Mouse (Mus musculus) heart, adult 2 months (tissue): ENCODE measurements around the gene Slc35g3. TPM values are rescaled to one million over a fixed set of nuclear protein-coding genes. Genes with fewer than 3 reads are reported as not detected.

Experiments used
- DNase-seq, 2 experiments: peaks; one replicate each; pipeline ENCODE4 v3.0.0; 2021
- H3K27ac ChIP-seq: fragments of 200-600 bp; 2 replicates; pipeline ENCODE4 v1.8.1; 2022
- H3K27me3 ChIP-seq: fragments of 200-500 bp; 2 replicates; pipeline ENCODE4 v1.6.1; 2012; ENCODE audit warnings: mild to moderate bottlenecking, low read length, inconsistent platforms, mixed read lengths; ENCODE audit not compliant: control insufficient read depth, insufficient read depth
- H3K36me3 ChIP-seq: fragments of 200-500 bp; 2 replicates; pipeline ENCODE4 v1.6.1; 2012; ENCODE audit warnings: low read length, inconsistent platforms; ENCODE audit not compliant: control insufficient read depth, insufficient read depth
- H3K4me1 ChIP-seq: fragments of 200-500 bp; 2 replicates; pipeline ENCODE4 v1.6.1; 2011; ENCODE audit warnings: low read length; ENCODE audit not compliant: control insufficient read depth, insufficient read depth
- H3K4me3 ChIP-seq: fragments of 200-600 bp; 2 replicates; pipeline ENCODE4 v1.8.1; 2022
- H3K79me2 ChIP-seq: fragments of 200-500 bp; replicated peaks from 2 replicates; pipeline ENCODE4 v1.6.1; 2012; ENCODE audit warnings: mild to moderate bottlenecking, inconsistent platforms, low read length, moderate library complexity, mixed read lengths; ENCODE audit not compliant: control insufficient read depth, insufficient read depth
- H3K9ac ChIP-seq: fragments of 200-500 bp; 2 replicates; pipeline ENCODE4 v1.6.1; 2012; ENCODE audit warnings: low read depth, mild to moderate bottlenecking, control low read depth, inconsistent platforms, low read length, mixed read lengths
- CTCF ChIP-seq: fragments of 200-600 bp; IDR thresholded peaks from 2 replicates; pipeline ENCODE4 v1.8.1; 2022; ENCODE audit warnings: antibody characterized with exemption, mild to moderate bottlenecking, moderate library complexity
- EP300 ChIP-seq: fragments of 200-500 bp; IDR thresholded peaks from 2 replicates; pipeline ENCODE4 v1.6.1; 2011; ENCODE audit warnings: low read depth, low read length, control low read depth; ENCODE audit not compliant: insufficient read depth
- POLR2A ChIP-seq: fragments of 200-500 bp; IDR thresholded peaks from 2 replicates; pipeline ENCODE4 v1.6.1; 2011; ENCODE audit warnings: mild to moderate bottlenecking, low read depth, low read length, control low read depth; ENCODE audit not compliant: insufficient read depth
- WGBS: fragments of 180-500 bp; shearing (Covaris S2); methylation state at CpG from one replicate; pipeline ENCODE4 v1.1.7; 2018; 5-methylcytosine and 5-hydroxymethylcytosine counted together
- intact Hi-C: fragments of 180-260 bp; cut with DNase I; formaldehyde crosslinking; loops from one replicate; pipeline ENCODE4 v1.15.1; 2025
- polyA plus RNA-seq: library from polyadenylated mRNA; depleted of rRNA; stranded (reverse); fragments of >200 nt; gene quantifications from 2 replicates; pipeline ENCODE4 v1.2.3, GENCODE M21; 2012
- total RNA-seq, 2 experiments: library from RNA; stranded (reverse); gene quantifications; 2 replicates each; pipeline ENCODE4 v1.2.3; 2021

Gene Slc35g3
- total and polyA plus RNA-seq, 3 experiments: 0.35 TPM; not detected in 2

DNA sequence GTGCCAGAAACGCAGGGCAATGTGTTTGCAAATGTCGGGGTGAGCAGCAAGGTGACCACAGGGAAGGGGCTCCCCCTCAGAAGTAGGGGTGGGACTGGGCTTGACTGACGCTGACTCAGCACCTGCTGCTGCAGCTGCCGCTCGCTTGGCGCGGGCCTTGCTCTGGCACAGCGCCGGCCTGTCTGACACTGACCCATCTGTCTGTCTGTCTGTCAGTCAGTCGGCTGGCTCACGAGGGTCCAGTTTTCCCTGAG lies 38.3 kb upstream of the Slc35g3 start:
- TF ChIP-seq POLR2A (no peak), CTCF (no peak), EP300 (no peak)
- DNase-seq: no peak
- Histone ChIP-seq H3K9ac (no peak overlapping the region), H3K36me3 (no peaks in the 10 kb centered on the region), H3K4me3 (no peak overlapping the region), H3K27ac (no peak overlapping the region), H3K4me1 (peaks cover 4% of the 10 kb centered on the region; the same call in 1 of the 2 replicates), H3K79me2 (no peaks in the 10 kb centered on the region), H3K27me3 (no peaks in the 10 kb centered on the region)
- WGBS: 16% methylated on average over 11 of the region's 11 CpGs
- intact Hi-C loops: no loop called here

DNA sequence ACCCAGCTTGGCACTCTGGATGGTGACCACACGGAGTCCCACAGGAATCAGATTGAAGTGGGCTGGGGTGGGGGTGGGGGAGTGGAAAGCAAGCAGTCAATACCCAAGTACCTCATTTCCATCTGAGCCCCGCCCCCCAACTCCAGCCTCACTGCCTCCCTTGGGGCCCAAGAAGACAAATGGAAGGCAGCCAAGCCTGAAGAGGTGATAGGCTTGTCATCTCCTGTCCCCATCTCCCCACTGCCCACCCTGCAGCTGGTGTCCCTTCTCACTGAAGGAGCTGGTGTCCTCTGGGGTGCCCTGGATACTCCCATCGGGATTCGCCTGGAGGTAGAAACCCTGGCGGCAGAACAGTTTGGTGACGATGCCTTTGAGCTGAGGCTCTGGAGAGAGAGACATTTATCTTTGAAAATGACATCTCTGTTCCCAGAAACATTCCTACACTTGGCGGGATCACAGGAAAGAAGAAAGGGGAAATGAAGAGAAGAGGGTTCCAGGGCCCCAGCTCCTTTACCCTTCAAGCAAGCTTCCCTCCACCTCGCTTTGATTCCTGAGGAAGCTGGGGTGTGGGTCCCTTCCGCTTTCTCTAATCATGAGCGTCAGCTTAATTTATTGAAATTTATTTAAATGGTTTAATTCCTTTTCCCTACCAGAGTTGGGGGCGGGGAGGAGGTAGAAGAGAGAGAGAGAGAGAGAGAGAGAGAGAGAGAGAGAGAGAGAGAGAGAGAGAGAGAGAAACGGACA lies 37.8 kb upstream of the Slc35g3 start:
- Histone ChIP-seq H3K4me3 (no peak overlapping the region), H3K36me3 (no peaks in the 10 kb centered on the region), H3K79me2 (no peaks in the 10 kb centered on the region), H3K27me3 (no peaks in the 10 kb centered on the region), H3K27ac (no peak overlapping the region), H3K9ac (no peak overlapping the region), H3K4me1 (peaks cover 5% of the 10 kb centered on the region; the same call in 1 of the 2 replicates)
- intact Hi-C loops: no loop called here
- TF ChIP-seq EP300 (no peak), POLR2A (no peak), CTCF (no peak)
- WGBS: 50% methylated on average over 12 of the region's 12 CpGs
- DNase-seq: peak in 1 of 2 experiments; percentile 33

DNA sequence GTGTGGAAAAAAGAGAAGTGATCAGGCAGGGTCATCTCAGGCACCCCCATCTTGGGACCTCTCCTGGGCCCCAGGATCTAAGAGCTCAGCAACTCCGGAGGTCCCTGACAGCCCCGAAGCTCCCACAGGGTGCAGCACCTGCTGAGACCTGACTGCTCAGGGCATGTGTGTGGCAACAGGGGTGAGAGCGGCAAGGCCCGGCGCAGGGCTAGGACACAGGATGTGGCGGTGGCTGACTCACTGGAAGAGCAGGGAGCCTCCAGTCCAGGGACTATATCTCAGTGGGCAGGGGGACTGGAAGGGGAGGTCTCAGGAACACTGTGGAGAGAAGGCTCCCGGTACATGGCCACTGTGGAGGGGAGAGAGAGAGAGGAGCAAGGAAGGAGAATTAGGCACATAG lies 36.2 kb upstream of the Slc35g3 start:
- no peaks in the 10 kb centered on the region for H3K79me2 ChIP-seq
- no peaks in the 10 kb centered on the region for H3K36me3 ChIP-seq
- 81% methylated on average over 7 of the region's 7 CpGs for WGBS
- H3K4me1 ChIP-seq: 0 out of 2 replicates have a peak, but pooled peaks cover 1% of the 10 kb centered on the region
- no peak overlapping the region for H3K9ac ChIP-seq
- no peak for DNase-seq
- TF ChIP-seq EP300: no peak
- TF ChIP-seq POLR2A: no peak
- TF ChIP-seq CTCF: no peak
- intact Hi-C loops: no loop called here
- no peak overlapping the region for H3K4me3 ChIP-seq
- no peak overlapping the region for H3K27ac ChIP-seq
- H3K27me3 ChIP-seq: no peaks in the 10 kb centered on the region

DNA sequence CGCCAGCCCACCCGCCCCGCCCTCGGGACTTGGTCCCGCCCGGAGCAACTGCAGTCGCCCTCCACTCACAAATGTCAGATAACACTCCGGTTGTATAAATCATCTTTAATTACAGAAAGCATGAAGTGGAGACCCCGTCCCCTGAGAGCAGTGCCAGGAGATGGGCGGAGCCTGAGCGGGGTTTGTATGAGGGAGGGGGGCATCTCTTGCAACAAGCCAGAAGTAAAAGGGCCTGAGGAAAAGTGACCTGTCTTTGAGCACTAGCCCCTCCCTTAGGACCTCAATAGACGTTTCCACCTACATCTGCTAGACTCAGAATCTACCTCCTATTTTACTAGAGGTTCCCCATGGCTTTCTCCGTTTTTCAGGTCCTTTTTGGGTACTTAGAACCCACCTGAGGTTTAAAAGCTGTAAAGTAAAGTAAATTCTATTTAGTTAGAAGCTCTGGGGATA lies 34.2 kb upstream of the Slc35g3 start:
- Histone ChIP-seq H3K9ac (no peak overlapping the region), H3K36me3 (no peaks in the 10 kb centered on the region), H3K27me3 (no peaks in the 10 kb centered on the region), H3K79me2 (no peaks in the 10 kb centered on the region), H3K4me3 (peak overlapping the region; percentile 89), H3K27ac (peak overlapping the region; percentile 95), H3K4me1 (0 out of 2 replicates have a peak, but pooled peaks cover 1% of the 10 kb centered on the region)
- 4% methylated on average over 13 of the region's 13 CpGs for WGBS
- TF ChIP-seq EP300: no peak
- no peak for TF ChIP-seq POLR2A
- no peak for TF ChIP-seq CTCF
- intact Hi-C loops: no loop called here
- DNase-seq: no peak

DNA sequence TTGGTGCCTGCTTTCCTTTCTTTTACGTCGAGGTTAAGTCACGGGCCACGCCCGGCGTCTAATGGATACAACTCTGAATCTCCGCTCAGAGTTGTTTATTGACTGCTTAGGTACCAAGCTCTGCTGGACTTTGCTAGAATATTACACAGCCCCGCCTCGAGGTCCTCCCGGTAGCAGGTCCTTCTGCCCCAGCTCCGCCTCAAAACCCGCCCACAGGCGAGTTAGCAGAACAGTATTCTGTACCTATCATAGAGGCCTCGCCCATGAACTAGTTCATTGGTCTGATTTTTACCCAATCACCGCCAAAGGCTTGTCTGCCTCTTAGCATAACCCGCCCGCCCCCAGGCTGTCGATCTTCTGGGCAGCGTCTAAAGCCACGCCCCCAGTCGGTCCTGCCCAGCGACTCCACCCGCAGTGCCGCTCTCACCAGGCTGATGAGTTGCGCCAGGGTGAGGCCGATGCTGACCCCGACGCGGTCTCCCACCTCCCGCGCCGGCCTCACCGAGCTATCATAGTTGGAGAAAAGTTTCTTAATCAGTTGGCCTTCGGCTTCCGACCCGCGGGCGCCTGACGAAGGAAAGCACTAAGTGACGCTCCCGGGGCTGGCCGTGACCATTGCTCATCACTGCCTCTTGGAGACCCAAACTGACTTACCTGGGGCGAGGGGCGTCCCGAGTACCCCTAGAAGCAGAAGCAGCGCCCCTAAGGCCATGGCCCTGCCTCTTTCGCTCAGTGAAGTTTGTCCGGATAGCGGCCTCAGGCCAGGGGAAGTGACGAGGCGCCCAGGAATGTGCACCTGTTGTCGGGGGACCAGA lies 33.6 kb upstream of the Slc35g3 start, which contains the start of gene Chrnb1:
Chrnb1 (minus strand) TSS at position 776 of the 815 bp plus-strand sequence.
- Histone ChIP-seq H3K4me3 (peak within 1 kb of the TSS; percentile 89), H3K79me2 (no peaks in the 10 kb centered on the region), H3K9ac (peak within 1 kb of the TSS; percentile 63), H3K36me3 (no peaks in the 10 kb centered on the region), H3K4me1 (0 out of 2 replicates have a peak, but pooled peaks cover 1% of the 10 kb centered on the region), H3K27ac (peak within 1 kb of the TSS; percentile 95), H3K27me3 (no peaks in the 10 kb centered on the region)
- DNase-seq: peak; percentile 92 to 97
- no peak for TF ChIP-seq EP300
- peak; percentile 28 for TF ChIP-seq CTCF
- peak; percentile 93 for TF ChIP-seq POLR2A
- intact Hi-C loops: no loop called here
- 2% methylated on average over 52 of the region's 52 CpGs for WGBS
